Mouse (Mus musculus) brain, embryonic 14.5 days (tissue): ENCODE data around the gene Aadacl2. TPM values are rescaled to one million over a fixed set of nuclear protein-coding genes. Genes with fewer than 3 reads are reported as not detected.
A peak's percentile ranks its signal among the peaks of the same experiment; 100 is the strongest.

ENCODE experiments used
- DNase-seq: peaks from one replicate; pipeline ENCODE4 v3.0.0-alpha.2; 2011; ENCODE audit warnings: low read depth
- CTCF ChIP-seq: fragments of 200-500 bp; IDR thresholded peaks from 2 replicates; pipeline ENCODE4 v1.5.1; 2012; ENCODE audit warnings: inconsistent platforms, mild to moderate bottlenecking, moderate library complexity, borderline replicate concordance; ENCODE audit not compliant: insufficient read depth, insufficient read length; ENCODE audit errors: extremely low read depth
- POLR2A ChIP-seq: fragments of 200-500 bp; IDR thresholded peaks from 2 replicates; pipeline ENCODE4 v1.6.1; 2012; ENCODE audit warnings: mild to moderate bottlenecking, inconsistent platforms, borderline replicate concordance; ENCODE audit not compliant: poor library complexity, insufficient read depth, insufficient read length, severe bottlenecking; ENCODE audit errors: extremely low read depth
- polyA plus RNA-seq: library from polyadenylated mRNA; depleted of rRNA; stranded (reverse); fragments of >200 nt; gene quantifications from 2 replicates; pipeline ENCODE4 v1.2.3, GENCODE M21; 2012; rRNA removed

Aadacl2 gene
- 0.11 TPM in 1 of 2 replicates, not detected in the other for polyA plus RNA-seq

GRCm38 (mm10) chr3:60006443-60006842, at the start of gene Aadacl2:
Gene Aadacl2, plus strand, starts transcription at chr3:60006743.
- TF ChIP-seq CTCF, result no peak
- TF ChIP-seq POLR2A, result no peak
- DNase-seq, result no peak

DNA sequence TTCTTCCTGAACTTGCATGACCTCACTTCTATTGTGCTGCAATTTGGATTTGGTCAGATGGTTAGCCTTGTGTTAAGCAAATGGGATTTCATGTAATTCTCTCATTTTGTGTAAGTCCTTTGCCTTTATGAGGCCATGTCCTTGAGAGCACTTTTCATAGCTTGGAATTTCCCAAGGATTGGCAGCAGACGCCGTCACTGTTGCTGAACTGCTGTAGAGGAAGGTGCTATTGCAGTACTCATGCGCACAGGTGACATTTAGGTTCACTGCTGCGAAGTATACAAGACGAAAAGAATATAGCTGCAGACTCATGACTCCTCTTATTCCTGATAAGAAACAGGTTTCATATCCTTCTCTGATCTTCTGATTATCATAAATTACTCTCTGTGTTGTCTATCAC, 35.7 kb upstream of the Aadacl2 start:
- TF ChIP-seq POLR2A (no peak), CTCF (no peak)

GRCm38 (mm10) chr3:59974591-59974990, 32.0 kb upstream of the Aadacl2 start:
- TF ChIP-seq CTCF, result no peak
- no peak for TF ChIP-seq POLR2A
- DNase-seq, result no peak

More for the DNA sequence above, 35.7 kb upstream of the Aadacl2 start:
- DNase-seq, result no peak

GRCm38 (mm10) chr3:60003622-60004021, 2.9 kb upstream of the Aadacl2 start:
- no peak for DNase-seq
- TF ChIP-seq CTCF, result no peak
- no peak for TF ChIP-seq POLR2A

GRCm38 (mm10) chr3:60025417-60025816, 18.9 kb downstream of the Aadacl2 start, which contains the start of gene Aadac:
Gene Aadac, plus strand, starts transcription at chr3:60025717.
- no peak for DNase-seq

DNA sequence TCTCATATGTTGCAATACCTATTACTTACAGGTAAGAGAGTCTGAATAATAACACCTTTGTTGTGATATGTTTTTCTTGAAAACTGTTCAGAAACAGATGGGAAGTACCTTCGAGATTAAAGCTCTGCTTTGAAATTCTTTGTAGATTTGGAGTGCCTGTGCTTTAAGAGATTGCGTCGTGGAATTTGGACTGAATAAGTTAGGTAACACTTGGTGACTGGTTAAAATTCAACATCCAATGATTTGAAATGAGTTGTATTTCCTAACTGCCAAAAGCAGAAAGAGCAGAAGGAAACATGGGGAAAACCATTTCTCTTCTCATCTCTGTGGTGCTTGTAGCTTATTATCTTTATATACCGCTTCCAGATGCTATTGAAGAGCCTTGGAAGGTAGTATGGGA, 25.0 kb downstream of the Aadacl2 start:
- no peak for DNase-seq
- TF ChIP-seq CTCF (no peak), POLR2A (no peak)

More at GRCm38 (mm10) chr3:60025417-60025816, 18.9 kb downstream of the Aadacl2 start, which contains the start of gene Aadac:
- TF ChIP-seq CTCF (no peak), POLR2A (no peak)

DNA sequence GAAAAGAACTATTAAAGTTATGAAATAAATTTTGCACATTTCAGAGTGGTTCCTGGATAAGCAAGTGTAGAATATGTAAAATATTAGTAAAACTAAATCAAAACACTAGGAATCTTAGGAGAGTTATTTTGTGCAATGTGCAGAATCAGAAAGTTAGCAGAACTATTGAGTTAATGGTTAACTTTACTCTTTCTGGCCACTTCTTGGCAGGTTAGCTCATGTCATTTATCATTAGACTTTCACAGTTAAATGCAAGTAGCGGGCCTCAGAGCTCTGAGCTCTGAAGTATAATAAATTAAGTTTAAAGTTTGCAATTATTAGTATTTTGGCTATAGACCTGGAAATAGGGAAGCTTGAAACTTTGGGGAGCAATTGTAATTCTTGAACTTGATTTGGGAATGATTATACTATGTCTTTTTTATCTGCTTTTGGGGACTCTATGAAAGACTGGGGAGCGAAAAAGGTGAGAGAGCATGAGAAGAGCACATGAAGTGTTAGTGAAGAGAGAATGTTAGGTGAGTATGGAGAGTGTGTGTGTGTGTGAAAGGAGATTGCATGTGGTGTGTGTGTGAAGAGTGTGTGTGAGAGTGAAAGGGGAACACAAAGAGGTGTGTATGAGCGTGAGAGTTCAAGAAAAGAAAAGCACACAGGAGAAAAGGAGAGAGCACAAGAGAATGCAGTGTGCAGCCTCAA, 39.8 kb downstream of the Aadacl2 start:
- TF ChIP-seq POLR2A, result no peak
- no peak for TF ChIP-seq CTCF
- no peak for DNase-seq

GRCm38 (mm10) chr3:60053231-60053927, 46.8 kb downstream of the Aadacl2 start:
- TF ChIP-seq CTCF (no peak), POLR2A (no peak)
- no peak for DNase-seq

DNA sequence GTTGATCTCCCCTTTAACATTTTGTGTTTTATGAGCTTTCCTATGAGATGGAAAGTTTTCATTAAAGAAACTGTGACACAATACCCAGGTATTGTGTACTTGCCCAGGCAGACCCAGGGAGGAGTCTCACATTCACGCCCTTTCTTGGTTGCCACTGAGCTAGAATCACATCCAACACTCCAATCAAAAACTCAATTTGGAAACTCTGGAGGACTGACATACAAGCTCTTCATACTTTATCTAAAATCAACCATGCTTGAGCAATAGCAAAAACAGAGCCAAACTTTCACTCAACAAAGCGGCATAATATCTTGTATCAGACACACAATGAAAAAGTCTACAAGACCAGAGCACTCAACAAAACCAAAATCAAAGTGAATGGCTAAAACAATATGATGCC, 47.4 kb downstream of the Aadacl2 start:
- no peak for TF ChIP-seq POLR2A
- no peak for TF ChIP-seq CTCF
- DNase-seq, result no peak

DNA sequence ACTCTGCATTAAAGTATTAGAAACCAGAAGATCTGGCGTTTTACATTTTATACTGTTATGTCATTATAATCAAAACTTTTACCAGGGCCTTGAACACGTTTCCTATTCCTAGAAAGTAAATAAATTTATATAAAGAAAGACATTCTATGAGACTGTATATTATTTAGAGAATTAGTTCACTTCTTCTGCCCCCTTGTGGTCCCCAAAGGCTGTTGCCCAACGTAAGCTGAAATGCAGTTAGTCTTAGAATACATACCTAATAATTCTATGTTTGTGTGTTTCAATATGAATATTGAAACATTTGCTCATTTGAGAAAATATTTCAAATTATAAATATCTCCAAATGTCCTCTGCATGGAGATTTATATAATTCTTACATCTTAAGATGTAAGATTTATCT, 49.9 kb downstream of the Aadacl2 start:
- DNase-seq, result peak; percentile 58
- TF ChIP-seq POLR2A (no peak), CTCF (peak; percentile 50; the same call in 1 of the 2 replicates)

DNA sequence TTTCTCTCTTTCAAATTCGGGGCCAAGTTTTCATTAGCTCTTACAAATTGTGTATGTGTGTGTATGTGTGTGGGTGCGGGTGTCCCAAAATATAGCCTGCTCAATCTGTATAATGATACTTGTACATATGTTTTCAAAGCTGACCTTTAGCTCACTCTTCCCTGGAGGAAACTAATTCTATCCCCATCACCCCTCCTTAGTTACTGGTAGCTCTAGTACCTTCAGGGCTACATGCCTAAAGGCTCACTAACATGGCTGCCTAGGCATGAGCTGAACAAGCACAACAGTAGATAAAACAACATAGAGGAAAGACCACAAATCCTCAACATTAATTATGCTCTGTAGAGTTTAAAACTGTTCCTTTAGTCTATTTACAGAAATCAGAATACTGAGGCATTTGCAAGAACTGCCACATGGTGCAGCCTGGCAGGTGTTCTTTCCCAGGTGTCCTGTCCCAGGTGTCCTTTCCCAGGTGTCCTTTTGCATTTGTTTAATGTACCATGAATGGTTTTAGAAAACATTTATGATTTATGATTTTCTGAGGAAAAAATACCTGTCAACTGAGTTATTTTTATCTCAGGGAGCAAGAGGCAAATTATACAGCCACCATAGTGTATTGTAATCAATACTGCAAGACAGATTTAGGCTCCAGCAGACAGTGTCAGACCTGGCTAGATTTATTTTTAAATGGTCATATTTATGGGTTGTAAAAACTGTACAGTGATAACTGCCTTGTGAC, 50.7 kb downstream of the Aadacl2 start:
- TF ChIP-seq POLR2A (no peak), CTCF (no peak)
- DNase-seq, result no peak

- no peak for DNase-seq
- TF ChIP-seq CTCF (no peak), POLR2A (no peak)
Observed at GRCm38 (mm10) chr3:60057809-60058082, 51.2 kb downstream of the Aadacl2 start.

Other genes with a start within 250 kb of the Aadacl2 start
- not detected in 2 replicates for gene Gm8298, start 145.7 kb upstream of the Aadacl2 start, polyA plus RNA-seq
- not detected in 2 replicates for gene C130079G13Rik, start 81.5 kb upstream of the Aadacl2 start, polyA plus RNA-seq
- gene Aadac, start 19.0 kb downstream of the Aadacl2 start, polyA plus RNA-seq, result 0.18 TPM in 1 of 2 replicates, not detected in the other
- 0.05 TPM in 1 of 2 replicates, not detected in the other for gene Sucnr1, start 75.1 kb downstream of the Aadacl2 start, polyA plus RNA-seq